Mouse (Mus musculus) CD8-positive naive resting alpha-beta T cell, adult 57 days (primary cell): ENCODE measurements around the gene Fancg. TPM values are rescaled to one million over a fixed set of nuclear protein-coding genes. Genes with fewer than 3 reads are reported as not detected.

Experiments
- total RNA-seq: library from RNA; stranded (reverse); gene quantifications from one replicate; pipeline ENCODE4 v1.2.4, GENCODE M21; 2023

Fancg gene
- total RNA-seq = 29.7 TPM

DNA sequence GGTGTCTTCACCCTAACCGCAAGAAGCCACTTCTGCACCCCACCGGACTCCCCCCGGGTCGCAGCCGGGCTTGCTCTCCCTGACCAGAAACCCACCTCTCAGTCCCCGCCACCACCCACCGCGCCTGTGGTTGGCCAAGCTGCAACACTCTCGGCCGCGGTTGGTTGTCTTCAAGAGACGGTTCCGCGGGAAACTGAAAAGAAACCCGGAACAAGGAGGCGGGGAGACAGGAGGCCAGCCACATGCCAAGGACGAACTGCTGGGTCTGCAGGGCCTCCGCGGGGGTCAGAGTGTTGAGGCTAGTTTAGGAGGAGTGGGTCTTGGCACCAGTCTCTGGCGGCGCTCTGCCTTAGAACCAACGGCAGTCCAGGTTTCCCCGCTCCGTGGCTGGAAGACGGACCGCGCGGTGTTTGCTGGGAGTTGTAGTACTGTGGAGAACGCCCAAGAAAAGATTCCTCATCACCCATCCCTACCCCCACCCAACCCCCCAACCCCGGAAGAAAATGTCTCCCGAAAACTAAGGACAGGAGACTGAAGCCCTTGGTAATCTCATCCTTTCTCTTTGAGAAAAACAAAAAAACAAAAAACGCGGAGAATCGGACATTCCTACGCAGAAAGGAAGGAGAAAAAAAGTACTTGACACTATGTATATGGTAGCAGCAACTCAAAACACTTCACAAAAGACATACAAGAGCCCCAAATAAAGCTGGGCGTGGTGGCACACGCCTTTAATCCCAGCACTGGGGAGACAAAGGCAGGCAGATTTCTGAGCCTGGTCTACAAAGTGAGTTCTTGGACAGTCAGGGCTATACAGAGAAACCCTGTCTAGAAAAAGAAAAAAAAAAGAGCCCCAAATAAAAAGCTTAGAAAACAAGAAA, at the start of gene Fancg:
TSS of gene Fancg (minus strand) at position 346 of the 878 bp plus-strand sequence.

DNA sequence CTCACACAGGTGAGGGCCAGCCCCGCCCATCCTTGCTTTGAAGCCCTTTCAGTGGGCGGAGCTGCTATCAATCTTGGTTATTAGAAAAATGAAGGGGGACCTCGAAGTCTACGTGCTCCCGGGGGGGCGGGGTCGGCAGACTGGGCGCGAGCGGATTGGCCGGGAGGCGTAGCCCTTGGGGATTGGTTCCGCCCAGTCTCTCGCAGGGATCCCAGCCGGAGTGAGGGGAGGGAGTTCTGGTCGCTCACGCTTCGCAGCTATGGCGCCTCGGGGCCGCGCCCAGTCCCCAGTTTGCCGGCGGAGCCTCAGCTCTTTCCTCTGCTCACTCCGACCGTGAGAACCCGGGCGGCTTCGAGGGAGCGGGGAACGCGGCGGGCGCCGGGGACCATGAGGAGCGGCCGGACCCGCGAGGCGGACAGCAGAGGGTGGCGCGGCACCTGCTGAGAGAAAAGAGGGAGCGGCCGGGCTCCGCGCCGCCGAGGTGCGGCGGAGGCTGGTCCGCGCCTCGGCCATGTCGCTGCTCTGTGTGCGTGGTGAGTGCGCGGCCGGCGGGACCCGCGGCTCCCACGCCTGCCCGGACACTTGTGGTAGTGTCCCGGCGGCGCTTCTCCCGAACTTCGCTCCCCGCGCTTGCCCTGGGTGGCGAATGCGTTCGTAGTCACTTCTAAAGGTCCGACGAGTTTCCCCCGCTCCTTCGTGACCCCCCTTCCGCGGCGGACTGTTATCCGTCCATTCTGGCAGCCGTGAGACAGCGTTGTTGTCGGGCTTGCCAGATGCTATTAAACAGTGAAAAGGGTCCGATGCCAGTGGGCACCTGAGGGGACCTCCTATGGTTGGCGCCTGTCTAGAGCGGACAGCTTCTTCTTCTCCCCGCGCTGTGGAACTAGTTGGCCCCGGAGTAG, 48.7 kb upstream of the Fancg start, which contains the start of gene Unc13b:
TSS of gene Unc13b (plus strand) at position 201 of the 902 bp plus-strand sequence.

DNA sequence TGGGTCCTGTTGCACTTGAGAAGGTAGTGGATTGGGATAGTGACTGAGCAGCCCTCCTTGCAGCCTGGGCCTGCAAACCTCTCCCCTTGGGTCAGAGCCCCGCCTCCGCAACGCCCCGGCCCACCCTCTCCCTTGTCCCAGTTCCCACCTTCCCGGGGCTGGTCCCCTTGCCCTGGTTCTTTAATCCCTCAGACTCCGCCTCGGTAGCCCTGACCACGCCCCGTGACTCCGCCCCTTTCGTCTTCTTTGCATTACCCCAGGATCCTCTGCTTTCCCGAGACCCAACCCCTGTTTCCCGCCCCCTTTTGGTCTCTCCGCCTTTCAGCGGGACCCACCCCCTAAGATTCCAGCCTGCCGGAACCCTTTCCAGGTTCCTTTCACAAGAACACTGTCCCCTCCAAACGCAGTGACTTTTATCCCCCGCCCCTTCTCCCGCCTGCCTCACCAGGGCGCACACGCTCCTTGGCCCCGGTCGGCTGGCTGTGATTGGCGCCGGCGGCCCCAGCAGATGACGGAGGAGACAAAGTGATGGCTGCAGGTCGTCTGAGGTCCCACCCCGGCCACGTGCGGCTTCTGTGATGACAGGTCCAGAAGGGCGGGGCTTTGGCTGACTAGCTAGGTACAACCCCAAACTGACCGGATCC, 35.5 kb upstream of the Fancg start, which contains the start of gene Fam214b:
TSS of gene Fam214b (minus strand) at position 562 of the 644 bp plus-strand sequence.

DNA sequence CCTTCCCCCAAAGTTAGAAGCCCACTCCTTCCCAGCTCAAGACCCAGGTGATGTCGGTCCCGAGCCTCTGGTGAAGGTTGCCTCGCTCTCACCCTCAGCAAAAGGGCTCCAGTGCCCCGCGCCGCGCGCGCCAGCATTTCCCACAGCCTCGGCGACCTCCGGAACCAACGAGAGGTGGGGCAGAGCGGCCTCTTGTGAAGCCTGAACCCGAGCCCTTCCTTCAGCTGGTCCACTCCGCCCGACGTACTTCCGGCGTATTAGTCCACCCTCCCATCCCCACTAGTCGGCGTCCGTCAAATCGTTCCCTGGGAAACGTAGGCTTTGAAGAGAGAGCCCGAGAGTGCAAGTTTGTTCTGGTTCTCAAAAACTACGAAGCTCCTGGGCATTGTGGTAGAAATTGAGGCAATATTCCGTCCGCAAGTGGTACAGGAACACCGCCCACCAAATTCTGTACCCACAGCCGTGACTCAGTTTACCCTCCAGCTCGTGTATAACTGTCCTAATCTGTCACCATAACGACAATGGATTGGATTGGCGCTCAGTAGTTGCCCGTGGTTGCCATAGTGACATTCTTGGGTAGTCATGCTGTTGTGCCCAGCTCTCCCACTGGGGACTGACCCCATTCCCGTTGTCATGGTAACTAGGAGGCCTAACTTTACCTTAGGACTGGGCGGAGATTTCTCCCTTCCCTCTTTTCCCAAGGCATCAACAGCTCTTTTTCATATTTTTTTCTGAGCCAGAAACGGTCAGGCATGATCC, 21.1 kb upstream of the Fancg start, which contains the start of gene Stoml2:
TSS of gene Stoml2 (minus strand) at position 474 of the 759 bp plus-strand sequence.

DNA sequence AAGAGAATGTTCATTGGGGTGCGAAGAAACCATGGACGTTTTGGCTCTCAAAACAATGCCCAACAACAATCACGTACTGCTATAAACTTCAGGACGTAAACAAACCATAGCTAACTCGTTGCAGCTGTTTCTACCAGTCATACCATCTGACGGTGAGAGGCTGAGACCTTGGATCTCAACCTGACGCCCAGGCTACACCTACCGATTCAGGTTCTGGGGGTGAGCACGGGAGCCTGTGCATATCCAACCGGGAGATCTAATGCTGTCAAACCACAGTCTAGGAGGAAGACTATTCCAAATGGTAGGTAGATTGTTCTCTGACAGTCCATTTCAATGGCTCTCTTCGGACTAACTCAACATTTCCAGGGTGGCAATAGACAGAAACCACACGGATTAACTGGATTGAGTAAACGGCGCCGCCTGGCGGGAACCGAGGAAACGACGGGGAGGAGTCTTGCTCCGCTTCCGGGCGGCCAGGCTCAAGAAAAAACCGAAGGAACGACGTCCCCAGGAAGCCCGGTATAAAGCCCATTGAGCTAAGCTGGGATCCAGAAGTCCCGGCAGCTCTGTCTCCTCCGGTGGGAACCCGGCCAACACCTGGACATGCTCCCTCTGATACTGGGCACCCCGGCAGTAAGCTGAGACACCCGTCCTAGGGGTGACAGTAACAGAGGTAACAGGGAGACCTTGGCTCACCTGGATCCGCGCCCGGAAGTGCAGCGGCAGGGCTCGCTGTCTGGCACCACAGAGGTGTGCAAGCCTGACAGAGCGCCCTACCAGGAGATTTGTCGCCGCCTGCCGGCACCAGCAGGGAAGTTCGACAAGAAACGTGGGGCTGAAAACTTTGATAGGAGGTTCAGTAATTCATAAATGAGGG, 15.0 kb upstream of the Fancg start, which contains the start of gene Pigo:
TSS of gene Pigo (minus strand) at position 736 of the 877 bp plus-strand sequence.

DNA sequence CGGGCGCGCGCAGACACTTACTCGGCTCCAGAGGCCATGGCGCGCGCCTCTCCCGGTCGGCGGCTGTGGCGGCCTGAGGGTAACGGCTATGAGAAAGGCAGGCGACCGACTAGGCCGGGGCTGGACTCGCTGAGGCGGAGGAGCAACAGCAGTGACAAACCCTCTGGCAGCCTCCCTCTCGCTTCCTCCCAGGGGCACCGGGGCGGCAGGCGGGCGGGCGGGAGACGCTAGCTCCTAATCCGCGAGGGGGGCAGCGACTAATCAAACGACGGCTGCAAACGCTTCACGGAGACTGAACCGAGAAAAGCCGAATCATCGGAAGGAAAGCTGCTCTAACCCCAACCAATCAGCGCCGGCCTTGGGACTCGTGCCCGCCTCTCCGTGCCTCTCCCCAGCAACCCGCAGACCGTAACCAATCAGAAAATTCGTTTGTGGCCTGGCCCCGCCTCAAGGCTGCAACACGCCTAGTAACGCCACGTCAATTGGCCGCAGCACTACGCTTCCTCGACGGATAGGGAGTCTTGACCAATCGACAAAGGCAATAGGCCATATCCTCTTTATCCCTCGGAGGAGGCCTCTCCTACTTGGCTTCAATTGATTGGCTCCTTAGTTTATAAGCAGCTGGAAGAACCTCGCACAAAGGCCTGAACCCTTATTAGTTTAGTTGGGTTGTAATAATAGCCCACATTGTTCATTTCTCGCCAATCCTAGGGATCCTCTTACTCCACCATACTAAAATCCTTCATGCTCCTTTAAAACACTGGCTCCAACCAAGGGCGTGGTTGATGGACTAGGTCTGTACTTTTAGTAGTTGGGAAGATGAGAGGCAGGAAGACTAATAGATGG, 9.9 kb downstream of the Fancg start, which contains the start of gene Vcp:
TSS of gene Vcp (minus strand) at position 367 of the 846 bp plus-strand sequence.

DNA sequence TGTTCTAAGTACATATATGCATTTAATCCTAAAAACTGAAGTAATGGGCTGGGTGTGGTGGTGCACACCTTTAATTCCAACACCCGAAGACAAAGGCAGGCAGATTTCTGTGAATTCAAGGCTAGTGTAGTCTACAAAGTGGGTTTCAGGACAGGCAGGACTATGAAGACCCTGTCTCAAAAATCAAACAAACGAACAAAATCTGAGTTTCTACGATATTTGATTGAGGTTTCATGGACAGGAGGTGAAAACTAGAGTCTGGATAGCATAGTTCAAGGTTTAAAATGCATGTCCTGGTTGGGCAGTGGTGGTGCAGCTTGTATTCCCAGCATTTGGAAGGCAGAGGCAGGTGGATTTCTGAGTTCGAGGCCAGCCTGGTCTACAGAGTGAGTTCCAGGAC, 41.0 kb downstream of the Fancg start, which contains the start of gene 1700022I11Rik:
TSS of gene 1700022I11Rik (plus strand) at position 301 of the 400 bp plus-strand sequence.

Other genes with a start within 250 kb of the Fancg start
- gene Ccl21a, start 236.5 kb downstream of the Fancg start, total RNA-seq = not detected
- not detected for gene Fam205a1, start 156.6 kb downstream of the Fancg start, total RNA-seq
- not detected for gene Gm12394, start 153.7 kb downstream of the Fancg start, total RNA-seq
- gene Fam205c, start 136.3 kb downstream of the Fancg start, total RNA-seq = not detected
- gene Phf24, start 93.8 kb downstream of the Fancg start, total RNA-seq = not detected
- gene Dnajb5, start 60.7 kb downstream of the Fancg start, total RNA-seq = 23.3 TPM
- gene 1700022I11Rik, start 40.9 kb downstream of the Fancg start, total RNA-seq = not detected
- gene Vcp, start 10.0 kb downstream of the Fancg start, total RNA-seq = 96.8 TPM
- 41.2 TPM for gene Pigo, start 15.3 kb upstream of the Fancg start, total RNA-seq
- 60.1 TPM for gene Stoml2, start 21.2 kb upstream of the Fancg start, total RNA-seq
- gene Fam214b, start 35.7 kb upstream of the Fancg start, total RNA-seq = 5.2 TPM
- 0.34 TPM for gene Unc13b, start 48.4 kb upstream of the Fancg start, total RNA-seq